Mouse (Mus musculus) urinary bladder, adult 2 months (tissue): ENCODE measurements around the gene Gpr18. TPM values are rescaled to one million over a fixed set of nuclear protein-coding genes. Genes with fewer than 3 reads are reported as not detected.

Experiments
- DNase-seq: peaks from one replicate; pipeline ENCODE4 v3.0.0; 2022; ENCODE audit warnings: low spot score
- polyA plus RNA-seq: library from polyadenylated mRNA; depleted of rRNA; stranded (reverse); fragments of >200 nt; gene quantifications from 2 replicates; pipeline ENCODE4 v1.2.3, GENCODE M21; 2012

The Gpr18 gene
- polyA plus RNA-seq, 1 experiment = 0.40 TPM

DNA sequence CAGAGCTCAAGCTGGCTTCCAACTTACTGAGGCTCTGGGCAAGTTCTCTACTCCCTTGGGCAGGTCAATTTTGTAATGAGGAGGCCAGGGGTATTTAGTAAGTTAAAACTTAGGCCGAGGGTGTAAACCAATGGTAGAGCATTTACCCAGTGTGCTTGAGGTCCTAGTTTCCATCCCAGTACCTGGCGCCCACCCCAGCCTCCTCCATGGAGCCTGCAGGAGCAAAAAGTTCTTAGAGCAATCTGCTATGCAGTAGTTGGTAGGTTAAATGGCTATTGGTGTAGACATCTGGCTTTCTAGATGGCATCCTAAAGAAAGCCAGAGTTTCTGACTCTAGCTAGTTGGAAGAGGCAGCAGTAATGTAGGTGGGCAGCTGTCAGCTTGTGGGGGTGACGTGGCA is 33.9 kb upstream of the Gpr18 start:
- DNase-seq = no peak

- no peak for DNase-seq
Observed at GRCm38 (mm10) chr14:121947966-121948365, 32.4 kb upstream of the Gpr18 start.

- no peak for DNase-seq
Observed at GRCm38 (mm10) chr14:121947201-121947760, 31.7 kb upstream of the Gpr18 start.

- DNase-seq = no peak
Observed at GRCm38 (mm10) chr14:121946728-121947127, 31.1 kb upstream of the Gpr18 start.

DNA sequence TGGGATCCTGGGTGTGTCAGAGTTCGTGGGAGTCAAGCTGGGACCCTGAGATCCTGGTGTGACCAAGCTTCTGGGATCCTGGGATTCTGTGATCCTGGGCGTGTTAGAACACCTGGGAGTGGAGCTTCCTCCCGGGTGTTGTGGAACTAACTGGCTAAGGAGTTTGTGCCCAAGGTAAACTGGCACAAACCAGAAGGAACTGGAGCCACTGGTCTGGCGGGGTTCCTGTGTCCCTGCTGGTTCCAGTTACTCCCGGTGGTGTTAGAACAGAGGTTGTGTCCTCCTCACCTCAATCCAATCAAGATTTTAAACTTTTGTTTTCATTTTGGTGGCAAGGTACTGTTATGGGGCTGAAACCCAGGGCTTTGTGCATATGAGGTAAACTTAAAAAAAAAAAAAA is 30.6 kb upstream of the Gpr18 start:
- no peak for DNase-seq

DNA sequence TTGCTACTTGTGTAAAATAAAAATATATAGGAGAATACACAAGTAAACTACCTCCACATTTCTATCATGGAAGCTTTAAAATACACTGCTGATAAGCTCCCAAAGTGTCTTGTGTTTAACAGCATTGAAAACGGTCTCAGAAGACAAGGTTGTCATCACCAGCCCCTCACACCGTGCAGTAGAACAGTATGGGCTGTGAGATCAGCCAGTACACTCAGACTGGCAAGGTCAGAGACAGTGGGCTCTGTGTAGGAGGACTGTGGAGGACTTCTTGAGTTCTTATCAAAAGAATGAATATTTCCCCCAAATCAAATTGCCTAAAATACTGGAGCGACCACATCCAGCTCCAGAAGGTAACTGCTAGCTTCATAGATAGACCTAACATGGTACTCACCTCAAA is 24.0 kb upstream of the Gpr18 start:
- DNase-seq = no peak

DNA sequence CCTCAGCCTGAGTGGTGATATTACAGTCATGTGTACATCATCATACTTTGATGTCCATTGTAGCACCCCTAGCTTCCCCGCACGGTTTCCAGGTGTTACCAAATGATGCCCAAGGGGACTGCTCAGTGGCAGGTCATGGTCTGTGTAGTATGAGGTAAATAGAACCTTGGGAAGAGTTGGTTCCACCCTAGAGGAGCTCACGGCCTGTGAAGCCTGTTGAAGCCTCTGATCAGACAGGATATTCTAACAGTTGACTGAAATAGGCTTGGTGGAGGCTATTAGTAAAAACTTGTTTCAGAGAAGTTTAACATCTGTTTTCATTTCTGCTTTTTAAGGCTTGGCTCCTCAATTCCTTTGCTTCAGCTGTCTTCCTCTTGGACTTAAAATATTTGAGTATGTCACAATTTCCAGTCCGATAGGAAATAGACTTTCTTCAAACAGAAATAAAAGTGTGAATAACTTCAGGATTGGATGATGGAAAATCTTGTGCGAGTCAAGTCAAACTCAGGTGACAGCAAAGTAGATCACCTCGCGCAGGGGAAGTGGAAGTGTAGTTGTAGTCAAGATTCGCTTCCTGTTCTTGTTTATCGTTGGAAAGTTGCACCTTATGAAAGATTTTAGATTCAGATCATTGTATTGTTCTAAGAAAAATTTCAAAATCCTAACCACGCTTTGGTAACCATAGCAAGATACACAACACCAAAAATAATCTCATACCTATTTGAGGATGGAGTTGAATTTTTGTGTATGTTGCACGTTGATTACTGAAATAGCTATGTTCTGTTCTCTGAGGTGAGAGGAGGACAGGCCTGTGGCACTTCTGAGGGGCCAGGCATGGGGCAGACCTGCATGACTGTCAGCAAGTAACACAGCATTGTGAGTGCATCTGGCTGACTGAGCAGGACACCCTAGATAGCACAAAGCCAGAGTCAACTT is 22.9 kb upstream of the Gpr18 start:
- DNase-seq = no peak

- no peak for DNase-seq
Observed at GRCm38 (mm10) chr14:121937601-121938255, 22.1 kb upstream of the Gpr18 start.

DNA sequence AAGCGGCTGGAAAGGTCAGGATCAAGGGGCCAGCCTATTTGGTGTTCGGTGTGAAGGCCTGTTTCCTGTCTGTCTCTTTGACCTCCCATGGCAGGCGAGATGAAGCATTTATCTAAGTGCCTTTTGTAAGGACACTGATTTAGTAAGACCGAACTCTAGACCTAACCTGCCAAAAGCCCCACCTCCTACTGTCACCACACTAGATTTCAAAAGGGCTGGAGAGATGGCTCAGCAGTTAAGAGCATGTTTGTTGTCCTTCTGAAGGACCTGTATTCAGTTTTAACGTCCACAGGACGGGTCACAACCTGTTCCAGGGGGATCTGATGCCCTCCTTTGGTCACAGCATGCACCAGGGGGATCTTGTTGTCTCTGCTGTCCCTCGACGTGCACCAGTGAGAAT is 21.3 kb upstream of the Gpr18 start:
- no peak for DNase-seq

DNA sequence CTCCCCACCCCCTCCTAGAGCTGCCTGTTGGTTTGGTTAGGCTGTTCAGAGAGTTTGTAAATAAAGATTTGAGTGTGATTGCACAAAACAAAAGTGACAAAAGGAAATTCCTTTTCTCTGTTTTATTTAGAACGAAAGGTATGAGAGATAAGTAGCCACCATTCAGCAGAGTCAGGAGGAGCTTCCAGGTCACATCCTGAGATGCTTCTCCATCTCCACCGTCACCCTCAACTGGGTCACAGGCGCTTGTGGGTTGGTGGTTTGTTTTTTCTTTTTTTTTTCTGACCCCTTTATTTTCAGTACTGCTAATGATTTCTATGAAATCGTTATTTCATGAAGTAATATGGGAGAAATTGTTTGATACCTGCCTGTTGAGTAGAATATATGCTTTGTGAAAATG is 20.8 kb upstream of the Gpr18 start:
- DNase-seq = no peak

GRCm38 (mm10) chr14:121934597-121934946 is 19.0 kb upstream of the Gpr18 start:
- DNase-seq = no peak

- no peak for DNase-seq
Observed at GRCm38 (mm10) chr14:121933906-121934596, 18.5 kb upstream of the Gpr18 start.

DNA sequence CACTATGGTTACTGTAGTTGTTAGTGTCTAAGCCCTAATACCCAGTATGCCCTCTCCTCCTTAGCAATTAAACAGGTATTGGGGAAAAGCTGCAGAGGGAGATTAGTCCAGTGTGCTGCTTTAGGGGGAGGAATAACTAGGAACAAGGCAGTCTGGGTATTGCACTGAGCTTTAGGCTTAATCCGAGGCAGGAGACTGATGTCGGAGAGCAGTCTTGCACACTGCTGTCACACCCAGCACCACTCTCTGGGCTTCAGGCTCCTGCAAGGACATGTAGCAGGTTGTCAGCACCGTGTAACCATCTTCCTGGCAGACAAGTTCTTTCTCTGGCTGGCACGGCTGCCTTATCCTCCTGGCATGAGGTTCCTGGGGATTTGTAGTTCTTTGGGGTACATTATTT is 16.6 kb upstream of the Gpr18 start:
- DNase-seq = no peak

GRCm38 (mm10) chr14:121931594-121931993 is 16.0 kb upstream of the Gpr18 start:
- no peak for DNase-seq

GRCm38 (mm10) chr14:121930731-121931383 is 15.3 kb upstream of the Gpr18 start:
- DNase-seq = no peak

DNA sequence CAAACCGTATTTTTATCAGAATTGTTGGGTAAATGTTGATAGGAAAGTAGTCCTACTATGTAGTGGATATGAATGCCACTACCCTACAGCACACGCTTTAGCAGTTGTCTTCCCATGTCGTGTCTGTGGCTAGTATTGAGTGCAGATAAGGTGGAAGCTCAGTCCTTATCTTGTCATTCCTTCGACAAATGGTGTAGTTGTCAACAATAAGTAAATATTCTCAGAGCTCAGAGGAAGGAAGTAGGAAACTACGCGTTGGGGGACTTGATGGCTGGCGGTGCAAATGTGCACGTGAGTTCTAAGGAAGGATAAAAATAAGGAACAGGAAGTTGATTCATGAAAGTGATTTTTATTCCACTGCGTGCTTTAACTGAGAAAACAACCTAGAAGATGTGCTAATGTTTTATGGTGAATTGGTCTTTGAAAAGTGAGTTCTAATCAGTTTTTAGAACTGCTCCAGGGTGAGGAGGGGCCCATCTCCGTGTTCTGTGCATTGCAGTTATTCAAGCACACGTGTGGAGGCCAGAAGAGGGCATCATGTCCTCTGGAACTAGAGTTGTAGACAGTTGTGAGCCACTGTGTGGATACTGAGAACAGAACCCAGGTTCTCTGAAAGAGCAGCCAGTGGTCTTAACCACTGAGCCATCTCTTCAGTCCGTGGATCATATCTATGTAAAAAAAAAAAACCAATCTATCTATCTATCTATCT is 13.8 kb upstream of the Gpr18 start:
- no peak for DNase-seq

GRCm38 (mm10) chr14:121928375-121929137 is 13.0 kb upstream of the Gpr18 start:
- DNase-seq = no peak

GRCm38 (mm10) chr14:121927451-121927850 is 11.9 kb upstream of the Gpr18 start:
- no peak for DNase-seq

- no peak for DNase-seq
Observed at GRCm38 (mm10) chr14:121926901-121927300, 11.3 kb upstream of the Gpr18 start.

DNA sequence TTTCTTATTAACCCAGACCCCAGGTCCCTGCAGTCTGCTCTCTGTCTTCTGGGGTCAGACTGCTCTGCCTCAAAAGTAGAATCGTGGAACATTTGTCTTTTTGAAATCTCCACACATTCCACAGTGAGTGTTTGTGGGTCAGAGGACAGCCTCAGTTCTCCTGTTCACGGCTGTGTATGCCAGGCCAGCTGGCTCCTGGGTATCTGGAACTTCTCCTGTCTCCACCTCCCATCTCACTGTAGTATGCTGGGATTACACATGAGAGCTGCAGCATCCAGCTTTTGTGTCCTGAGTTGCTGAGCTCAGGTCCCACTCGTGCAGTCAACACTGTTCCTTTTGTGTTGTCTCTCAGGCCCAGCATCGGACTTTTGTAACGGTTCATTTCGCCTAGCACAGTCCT is 9.3 kb upstream of the Gpr18 start:
- DNase-seq = no peak
